Mouse (Mus musculus) hindbrain, embryonic 14.5 days (tissue): Measurements from ENCODE around the gene Chd8. TPM values are rescaled to one million over a fixed set of nuclear protein-coding genes. Genes with fewer than 3 reads are reported as not detected.
"Not testable (repeated sequence)": the region's sequence is repeated elsewhere in the genome, so short reads cannot be mapped to it uniquely, and the experiment has no call there.

Source experiments
- ATAC-seq: fragments of 200-750 bp; cut with Nextera tagmentation; 2 replicates; pipeline ENCODE4 v1.8.0; 2017; ENCODE audit warnings: moderate number of reproducible peaks, mild to moderate bottlenecking, moderate TSS enrichment, moderate library complexity; ENCODE audit not compliant: low FRiP score
- DNase-seq: peaks from one replicate; pipeline ENCODE4 v3.0.0-alpha.2; 2015; ENCODE audit warnings: low spot score
- H3K27ac ChIP-seq: fragments of 300-500 bp; sonication (generic); 2 replicates; pipeline ENCODE4 v1.5.1; 2014; ENCODE audit warnings: mild to moderate bottlenecking, moderate library complexity
- H3K27me3 ChIP-seq: fragments of 300-500 bp; sonication (generic); 2 replicates; pipeline ENCODE4 v1.6.1; 2014; ENCODE audit warnings: mild to moderate bottlenecking, low read length, mixed read lengths; ENCODE audit not compliant: control insufficient read depth, insufficient read depth
- H3K36me3 ChIP-seq: fragments of 300-500 bp; sonication (generic); replicated peaks from 2 replicates; pipeline ENCODE4 v1.6.1; 2014; ENCODE audit not compliant: control insufficient read depth, insufficient read depth
- H3K4me1 ChIP-seq: fragments of 300-500 bp; sonication (generic); replicated peaks from 2 replicates; pipeline ENCODE4 v1.6.1; 2014; ENCODE audit warnings: antibody characterized with exemption, low read length, mixed read lengths; ENCODE audit not compliant: control insufficient read depth, insufficient read depth
- H3K4me2 ChIP-seq: fragments of 300-500 bp; sonication (generic); replicated peaks from 2 replicates; pipeline ENCODE4 v1.6.1; 2014; ENCODE audit warnings: mild to moderate bottlenecking, moderate library complexity
- H3K4me3 ChIP-seq: fragments of 300-500 bp; sonication (generic); replicated peaks from 2 replicates; pipeline ENCODE4 v1.5.1; 2014; ENCODE audit warnings: mild to moderate bottlenecking, low read length
- H3K9ac ChIP-seq: fragments of 300-500 bp; sonication (generic); 2 replicates; pipeline ENCODE4 v1.6.1; 2014
- H3K9me3 ChIP-seq: fragments of 300-500 bp; sonication (generic); 2 replicates; pipeline ENCODE4 v1.6.1; 2016; ENCODE audit warnings: low read length; ENCODE audit not compliant: control insufficient read depth
- WGBS: fragments of 180-500 bp; shearing (Covaris S2); extraction: QIAGEN DNeasy Blood & Tissue Kit; methylation state at CpG from one replicate; pipeline ENCODE4 v1.1.7; 2014; 5-methylcytosine and 5-hydroxymethylcytosine counted together
- polyA plus RNA-seq: library from polyadenylated mRNA; unstranded; fragments of >200 nt; fragmentation: Nextera tagmentation; extraction: Ambion mirVana; gene quantifications from 2 replicates; pipeline ENCODE4 v1.2.1, GENCODE M21; 2014

Chd8 gene
- 47.3 and 52.3 TPM in 2 replicates for polyA plus RNA-seq

- ATAC-seq, result peak; percentile 100
- Histone ChIP-seq H3K27me3 (no peaks in the 10 kb centered on the region), H3K36me3 (peaks cover 10% of the 10 kb centered on the region), H3K9ac (peak within 1 kb of the TSS; percentile 75), H3K4me1 (peaks cover 17% of the 10 kb centered on the region), H3K4me2 (peak within 1 kb of the TSS; percentile 84), H3K27ac (peak within 1 kb of the TSS; percentile 82), H3K9me3 (no peaks in the 10 kb centered on the region), H3K4me3 (peak within 1 kb of the TSS; percentile 72)
- DNase-seq, result peak; percentile 95
- under 1% methylated on average over 53 of the region's 54 CpGs for WGBS
Observed at GRCm38 (mm10) chr14:52257484-52258213, at the start of gene Chd8. TSS of gene Chd8 (minus strand) at chr14:52257780.

DNA sequence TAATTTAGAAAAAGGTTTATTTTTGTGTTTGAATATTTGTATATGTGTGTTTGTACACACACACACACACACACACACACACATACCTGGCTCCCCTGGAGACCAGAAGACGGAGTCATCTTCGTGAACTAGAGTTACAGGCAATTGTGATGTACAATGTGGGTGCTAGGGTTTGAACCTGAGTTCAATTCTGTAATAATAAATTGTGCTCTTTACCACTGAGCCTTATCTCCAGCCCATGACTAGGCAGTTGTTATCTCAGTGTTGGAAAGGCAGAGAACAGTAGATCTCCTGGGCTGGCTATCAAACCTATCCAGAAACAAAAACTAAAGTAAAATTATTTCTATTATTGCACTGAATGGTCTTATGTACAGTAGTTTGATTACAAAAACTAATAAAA is 48.5 kb upstream of the Chd8 start:
- Histone ChIP-seq H3K27me3 (no peaks in the 10 kb centered on the region), H3K9ac (no peak overlapping the region), H3K9me3 (no peaks in the 10 kb centered on the region), H3K27ac (no peak overlapping the region), H3K4me2 (no peak overlapping the region), H3K4me1 (peaks cover 11% of the 10 kb centered on the region), H3K4me3 (no peak overlapping the region), H3K36me3 (peaks cover 19% of the 10 kb centered on the region)
- no peak for DNase-seq
- no peak for ATAC-seq
- WGBS, result 93% methylated on average over 2 of the region's 2 CpGs

- Histone ChIP-seq H3K36me3 (peaks cover 19% of the 10 kb centered on the region), H3K4me2 (peak within 1 kb of the TSS; percentile 59), H3K27me3 (no peaks in the 10 kb centered on the region), H3K9me3 (no peaks in the 10 kb centered on the region), H3K27ac (peak within 1 kb of the TSS; percentile 93), H3K9ac (peak within 1 kb of the TSS; percentile 71), H3K4me1 (peaks cover 8% of the 10 kb centered on the region), H3K4me3 (peak within 1 kb of the TSS; percentile 63)
- WGBS, result under 1% methylated on average over 46 of the region's 46 CpGs
- peak; percentile 96 for DNase-seq
- peak; percentile 96 for ATAC-seq
Observed at GRCm38 (mm10) chr14:52304644-52305271, 47.2 kb upstream of the Chd8 start, which contains the start of gene Mettl3. TSS of gene Mettl3 (minus strand) at chr14:52305128.

GRCm38 (mm10) chr14:52303517-52303916 is 45.9 kb upstream of the Chd8 start:
- Histone ChIP-seq H3K36me3 (peaks cover 20% of the 10 kb centered on the region), H3K9ac (0 out of 2 replicates have a peak overlapping the region, but pooled peaks have one; percentile 71), H3K4me2 (peak overlapping the region; percentile 59)
- ATAC-seq, H3K9me3 ChIP-seq, H3K4me3 ChIP-seq, H3K27me3 ChIP-seq, H3K4me1 ChIP-seq, DNase-seq, H3K27ac ChIP-seq: not testable (repeated sequence)
- WGBS, result 91% methylated on average over 3 of the region's 3 CpGs

DNA sequence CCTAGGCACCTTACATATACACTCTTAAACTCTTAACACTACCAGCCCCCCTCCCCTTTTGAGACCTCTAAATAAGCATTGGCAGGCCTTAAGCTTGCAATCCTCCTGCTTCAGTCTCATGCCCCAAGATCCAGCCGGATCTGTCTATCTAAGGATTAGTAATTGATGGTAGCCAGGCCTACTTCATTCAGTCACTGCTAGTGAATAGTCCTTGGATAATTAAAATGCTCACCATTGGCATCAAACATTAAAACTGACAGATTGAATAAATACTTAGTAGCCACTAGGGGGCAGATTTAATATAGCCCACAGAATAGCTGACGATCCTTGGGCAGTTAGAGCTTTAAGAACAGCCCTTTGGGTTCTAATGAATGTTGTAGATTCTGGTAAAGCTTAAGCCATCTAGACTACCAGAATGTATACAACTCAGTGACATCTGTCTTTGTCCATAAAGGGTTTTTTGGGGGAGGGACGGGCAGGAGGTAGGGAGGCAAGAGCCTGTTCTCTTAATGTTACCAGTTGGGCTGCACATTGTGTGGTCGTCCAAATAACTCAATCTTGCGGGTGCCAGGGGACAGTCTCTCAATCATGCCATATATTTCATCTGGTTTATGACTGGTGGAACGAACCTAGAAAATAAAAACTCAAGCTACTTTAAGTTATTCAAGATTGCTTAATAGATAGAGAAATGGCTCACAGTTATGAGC is 38.1 kb upstream of the Chd8 start:
- no peak overlapping the region for H3K9ac ChIP-seq
- H3K9me3 ChIP-seq, result no peaks in the 10 kb centered on the region
- ATAC-seq (peak; percentile 49; the same call in 1 of the 2 replicates), DNase-seq (peak; percentile 69)
- no peaks in the 10 kb centered on the region for H3K27me3 ChIP-seq
- H3K36me3 ChIP-seq, result peaks cover 97% of the 10 kb centered on the region
- no peak overlapping the region for H3K27ac ChIP-seq
- H3K4me2 ChIP-seq, result no peak overlapping the region
- H3K4me1 ChIP-seq, result no peaks in the 10 kb centered on the region
- H3K4me3 ChIP-seq, result no peak overlapping the region
- WGBS, result 64% methylated on average over 6 of the region's 6 CpGs

DNA sequence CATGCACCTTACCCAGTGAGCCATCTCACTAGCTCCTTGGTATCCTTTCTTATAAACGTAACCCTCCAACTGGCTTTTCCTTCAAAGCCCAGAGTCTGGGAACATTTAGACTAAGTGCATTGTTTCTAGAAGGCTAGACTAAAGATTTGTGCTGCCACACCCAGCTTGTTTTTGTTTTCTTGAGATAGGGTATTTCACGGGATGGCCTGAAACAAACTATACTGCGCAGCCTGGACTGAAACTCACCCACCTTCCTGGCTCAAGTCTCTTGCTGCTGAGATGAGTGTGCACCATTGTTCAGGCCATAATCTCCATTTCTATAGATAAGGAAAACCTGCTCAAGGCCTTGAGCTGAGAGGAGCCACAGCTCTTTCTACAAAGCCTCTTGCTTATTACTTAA is 26.6 kb upstream of the Chd8 start:
- H3K4me3 ChIP-seq, result no peak overlapping the region
- H3K9me3 ChIP-seq, result no peaks in the 10 kb centered on the region
- H3K4me1 ChIP-seq, result peaks cover 8% of the 10 kb centered on the region
- H3K27me3 ChIP-seq, result no peaks in the 10 kb centered on the region
- no peak overlapping the region for H3K27ac ChIP-seq
- ATAC-seq (no peak), DNase-seq (no peak)
- 91% methylated on average over 3 of the region's 3 CpGs for WGBS
- H3K4me2 ChIP-seq, result no peak overlapping the region
- H3K9ac ChIP-seq, result no peak overlapping the region
- peaks cover 39% of the 10 kb centered on the region for H3K36me3 ChIP-seq

DNA sequence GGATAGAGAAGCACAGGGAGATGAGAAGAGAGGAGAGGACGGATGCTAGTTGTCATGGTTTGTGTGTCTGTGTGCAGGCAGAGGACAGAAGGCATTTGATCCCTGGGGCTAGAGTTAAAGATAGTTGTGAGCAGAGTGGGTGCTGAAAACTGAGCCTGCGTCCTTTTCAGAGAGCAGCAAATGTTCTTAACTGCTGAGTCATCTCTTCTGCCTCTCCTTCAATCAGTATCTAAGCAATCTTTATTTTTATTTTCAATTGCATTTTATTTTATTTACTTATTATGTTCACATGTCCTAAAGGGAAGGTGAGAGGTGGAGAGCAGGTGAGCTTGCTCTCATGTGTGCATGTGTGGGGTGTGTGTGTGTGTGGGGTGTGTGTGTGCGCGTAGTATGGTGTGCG is 26.0 kb upstream of the Chd8 start:
- ATAC-seq (no peak), DNase-seq (no peak)
- Histone ChIP-seq H3K36me3 (peaks cover 35% of the 10 kb centered on the region), H3K9ac (no peak overlapping the region), H3K27me3 (no peaks in the 10 kb centered on the region), H3K4me3 (no peak overlapping the region), H3K4me2 (no peak overlapping the region), H3K9me3 (no peaks in the 10 kb centered on the region), H3K27ac (no peak overlapping the region), H3K4me1 (peaks cover 8% of the 10 kb centered on the region)
- WGBS, result 99% methylated on average over 5 of the region's 5 CpGs

DNA sequence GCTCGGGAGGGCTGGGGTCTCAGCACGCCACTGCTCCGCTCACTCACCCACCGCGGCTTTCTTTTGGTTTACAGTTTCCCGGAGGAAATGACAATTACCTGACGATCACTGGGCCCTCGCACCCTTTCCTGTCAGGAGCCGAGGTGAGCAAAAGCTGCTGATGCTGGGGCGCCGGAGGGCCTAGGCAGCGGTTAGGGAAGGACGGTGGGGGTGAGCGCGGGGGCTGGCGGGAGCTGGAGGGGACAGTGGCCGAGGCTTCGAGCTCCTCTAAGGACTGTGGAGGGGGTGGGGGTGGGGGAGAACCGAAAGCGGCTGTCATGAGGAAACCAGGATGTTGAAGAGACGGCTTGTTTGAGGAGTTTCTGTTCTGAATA is 22.2 kb upstream of the Chd8 start:
- Histone ChIP-seq H3K27ac (peak overlapping the region; percentile 85), H3K36me3 (peaks cover 16% of the 10 kb centered on the region), H3K9me3 (no peaks in the 10 kb centered on the region), H3K4me2 (peak overlapping the region; percentile 63), H3K9ac (peak overlapping the region; percentile 75), H3K4me1 (peaks cover 8% of the 10 kb centered on the region), H3K4me3 (peak overlapping the region; percentile 64), H3K27me3 (no peaks in the 10 kb centered on the region)
- DNase-seq (no peak), ATAC-seq (no peak; the same call in 1 of the 2 replicates)
- under 1% methylated on average over 21 of the region's 21 CpGs for WGBS
